Mouse (Mus musculus): ENCODE measurements at regions not wholly inside any gene's neighbourhood (a gene's known extent, or its start where the extent isn't known, plus 50 kb on each side); places are given as distances from the start of the nearest gene placed in this dataset.

- no peak for DNase-seq
Measured at GRCm38 (mm10) chr4:84109771-84110503, 565.1 kb downstream of the Bnc2 start.

GRCm38 (mm10) chr4:84114162-84115040, 560.7 kb downstream of the Bnc2 start:
- no peak for DNase-seq

GRCm38 (mm10) chr4:84118284-84118919, 556.7 kb downstream of the Bnc2 start:
- no peak for DNase-seq

- DNase-seq = no peak
Measured at GRCm38 (mm10) chr4:84119616-84120015, 555.5 kb downstream of the Bnc2 start.

- DNase-seq = no peak
Measured at GRCm38 (mm10) chr4:84120330-84120729, 554.7 kb downstream of the Bnc2 start.

GRCm38 (mm10) chr4:84121442-84121841, 553.6 kb downstream of the Bnc2 start:
- DNase-seq = no peak

- no peak for DNase-seq
Measured at GRCm38 (mm10) chr4:84126400-84126799, 548.7 kb downstream of the Bnc2 start.

GRCm38 (mm10) chr4:84127380-84127779, 547.7 kb downstream of the Bnc2 start:
- DNase-seq = no peak

GRCm38 (mm10) chr4:84130840-84131547, 544.1 kb downstream of the Bnc2 start:
- DNase-seq = peak; percentile 74

GRCm38 (mm10) chr4:84135740-84136139, 539.3 kb downstream of the Bnc2 start:
- DNase-seq = no peak

- DNase-seq = peak; percentile 24
Measured at GRCm38 (mm10) chr4:84137171-84137919, 537.7 kb downstream of the Bnc2 start.

GRCm38 (mm10) chr4:84149149-84150050, 525.7 kb downstream of the Bnc2 start:
- no peak for DNase-seq

GRCm38 (mm10) chr4:84150698-84151097, 524.4 kb downstream of the Bnc2 start:
- no peak for DNase-seq

GRCm38 (mm10) chr4:84151247-84151646, 523.8 kb downstream of the Bnc2 start:
- DNase-seq = no peak

- no peak for DNase-seq
Measured at GRCm38 (mm10) chr4:84151971-84152450, 523.1 kb downstream of the Bnc2 start.

- no peak for DNase-seq
Measured at GRCm38 (mm10) chr4:84153571-84153970, 521.5 kb downstream of the Bnc2 start.

GRCm38 (mm10) chr4:84157911-84158647, 517.0 kb downstream of the Bnc2 start:
- no peak for DNase-seq

GRCm38 (mm10) chr4:84163362-84163761, 511.7 kb downstream of the Bnc2 start:
- DNase-seq = no peak

GRCm38 (mm10) chr4:84165256-84165655, 509.8 kb downstream of the Bnc2 start:
- DNase-seq = no peak

- no peak for DNase-seq
Measured at GRCm38 (mm10) chr4:84172841-84173240, 502.2 kb downstream of the Bnc2 start.

Data from cerebellum, adult 11-12 months (tissue).